Mouse (Mus musculus) heart, embryonic 12.5 days (tissue): ENCODE data around the gene Mtmr3. TPM values are rescaled to one million over a fixed set of nuclear protein-coding genes. Genes with fewer than 3 reads are reported as not detected.

Experiments used
- ATAC-seq: fragments of 200-750 bp; cut with Nextera tagmentation; 2 replicates; pipeline ENCODE4 v1.8.0; 2017; ENCODE audit warnings: moderate TSS enrichment, moderate library complexity; ENCODE audit not compliant: insufficient number of reproducible peaks, low FRiP score
- H3K27ac ChIP-seq: fragments of 300-500 bp; sonication (generic); 2 replicates; pipeline ENCODE4 v1.5.1; 2016; ENCODE audit warnings: mild to moderate bottlenecking, moderate library complexity; ENCODE audit not compliant: poor library complexity, severe bottlenecking
- H3K27me3 ChIP-seq: fragments of 300-500 bp; sonication (generic); replicated peaks from 2 replicates; pipeline ENCODE4 v1.6.1; 2016; ENCODE audit warnings: mild to moderate bottlenecking, moderate library complexity
- H3K36me3 ChIP-seq: fragments of 300-500 bp; sonication (generic); 2 replicates; pipeline ENCODE4 v1.6.1; 2016; ENCODE audit warnings: mild to moderate bottlenecking, moderate library complexity
- H3K4me1 ChIP-seq: fragments of 300-500 bp; sonication (generic); replicated peaks from 2 replicates; pipeline ENCODE4 v1.6.1; 2016; ENCODE audit warnings: mild to moderate bottlenecking
- H3K4me2 ChIP-seq: fragments of 300-500 bp; sonication (generic); 2 replicates; pipeline ENCODE4 v1.6.1; 2016; ENCODE audit warnings: mild to moderate bottlenecking, moderate library complexity
- H3K4me3 ChIP-seq: fragments of 300-500 bp; sonication (generic); 2 replicates; pipeline ENCODE4 v1.5.1; 2016; ENCODE audit warnings: mild to moderate bottlenecking
- H3K9ac ChIP-seq: fragments of 300-500 bp; sonication (generic); 2 replicates; pipeline ENCODE4 v1.6.1; 2016; ENCODE audit warnings: mild to moderate bottlenecking, moderate library complexity
- H3K9me3 ChIP-seq: fragments of 300-500 bp; sonication (generic); replicated peaks from 2 replicates; pipeline ENCODE4 v1.6.1; 2016; ENCODE audit warnings: mild to moderate bottlenecking, moderate library complexity
- WGBS: fragments of 180-500 bp; shearing (Covaris S2); methylation state at CpG from one replicate; pipeline ENCODE4 v1.1.7; 2016; 5-methylcytosine and 5-hydroxymethylcytosine counted together
- polyA plus RNA-seq: library from polyadenylated mRNA; unstranded; fragments of >200 nt; fragmentation: Nextera tagmentation; extraction: Ambion mirVana; gene quantifications from 2 replicates; pipeline ENCODE4 v1.2.1, GENCODE M21; 2016

The Mtmr3 gene
- polyA plus RNA-seq, 1 experiment from 2014 or later: 33.9 TPM

DNA sequence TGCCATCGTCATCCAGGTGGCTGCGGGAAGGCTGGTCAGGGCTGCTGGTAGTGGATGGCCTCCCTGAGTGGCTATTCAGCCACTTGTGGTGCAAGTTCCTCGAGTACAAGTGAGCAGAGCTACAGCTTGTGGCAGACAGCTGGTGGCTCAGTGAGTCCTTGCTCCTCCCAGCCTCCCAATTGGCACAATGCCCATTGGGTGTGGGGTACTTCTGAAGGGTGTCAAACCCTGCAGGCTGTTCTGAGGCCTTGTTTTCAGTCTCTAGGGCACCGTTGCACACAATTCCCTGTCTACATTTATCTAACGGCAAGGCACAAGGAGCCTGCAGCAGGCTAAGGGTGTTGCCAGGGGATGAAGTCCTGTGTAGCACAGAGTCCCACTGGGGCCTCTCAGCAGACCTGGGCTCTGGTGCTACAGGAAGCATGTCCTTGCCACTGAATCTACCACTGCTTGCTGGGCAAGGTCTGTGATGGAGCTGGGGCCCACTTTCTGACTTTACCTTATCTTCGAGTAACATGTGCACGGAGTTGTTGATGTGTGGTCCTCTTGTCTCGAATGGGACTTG, 107.2 kb downstream of the Mtmr3 start:
- Histone ChIP-seq H3K4me2 (no peak overlapping the region), H3K4me1 (peaks cover 13% of the 10 kb centered on the region), H3K9ac (no peak overlapping the region), H3K27me3 (no peaks in the 10 kb centered on the region), H3K4me3 (no peak overlapping the region), H3K36me3 (peaks cover 96% of the 10 kb centered on the region), H3K9me3 (no peaks in the 10 kb centered on the region), H3K27ac (0 out of 2 replicates have a peak overlapping the region, but pooled peaks have one; percentile 25)
- peak; percentile 64 for ATAC-seq
- 57% methylated on average over 8 of the region's 8 CpGs for WGBS

DNA sequence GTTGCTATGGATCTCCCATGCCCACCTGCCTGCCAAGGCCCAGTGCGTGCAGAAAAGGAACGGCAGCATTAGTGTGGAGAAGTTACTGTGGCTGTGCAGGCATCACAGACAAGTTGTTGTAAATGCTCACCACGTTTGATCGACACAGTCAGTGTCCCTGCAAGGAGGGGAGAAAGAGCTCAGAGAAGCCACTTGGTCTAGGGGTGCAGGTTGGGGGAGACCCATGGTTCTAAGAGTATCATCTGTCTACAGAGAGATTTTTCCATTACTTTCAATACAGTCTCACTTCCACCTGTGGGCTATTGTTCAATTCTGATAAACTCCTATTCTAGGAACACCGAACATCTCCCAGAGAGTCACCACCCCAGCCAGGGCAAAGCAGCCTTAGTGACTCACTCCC, 110.1 kb downstream of the Mtmr3 start:
- no peak overlapping the region for H3K4me3 ChIP-seq
- no peak overlapping the region for H3K4me2 ChIP-seq
- no peaks in the 10 kb centered on the region for H3K27me3 ChIP-seq
- no peak for ATAC-seq
- peaks cover 13% of the 10 kb centered on the region for H3K4me1 ChIP-seq
- no peak overlapping the region for H3K27ac ChIP-seq
- H3K9ac ChIP-seq: no peak overlapping the region
- H3K36me3 ChIP-seq: peaks cover 96% of the 10 kb centered on the region
- 93% methylated on average over 5 of the region's 5 CpGs for WGBS
- H3K9me3 ChIP-seq: no peaks in the 10 kb centered on the region

DNA sequence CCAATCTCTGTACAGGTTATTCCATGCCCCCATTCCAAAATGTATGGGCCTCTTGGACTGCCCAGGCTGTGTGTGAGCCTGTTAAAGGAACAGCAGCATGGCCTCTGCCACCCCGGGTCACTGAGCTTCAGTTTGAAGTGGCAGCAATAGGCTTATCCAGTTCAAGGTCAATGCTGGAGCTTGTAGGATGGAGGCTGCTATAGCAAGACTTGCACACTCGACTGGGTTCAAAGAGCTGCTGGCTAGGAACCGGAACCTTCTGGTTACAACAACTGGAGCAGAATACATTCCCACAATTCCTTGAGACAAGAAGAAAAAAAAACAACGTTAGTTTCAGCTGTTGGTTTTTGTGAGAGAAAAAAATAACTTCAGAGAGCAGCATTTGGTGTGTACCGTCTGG, 112.0 kb downstream of the Mtmr3 start:
- ATAC-seq: no peak
- Histone ChIP-seq H3K9ac (no peak overlapping the region), H3K36me3 (peaks cover 86% of the 10 kb centered on the region), H3K9me3 (no peaks in the 10 kb centered on the region), H3K4me1 (peaks cover 5% of the 10 kb centered on the region), H3K4me3 (no peak overlapping the region), H3K4me2 (no peak overlapping the region), H3K27ac (no peak overlapping the region), H3K27me3 (no peaks in the 10 kb centered on the region)
- WGBS: 85% methylated on average over 5 of the region's 5 CpGs

DNA sequence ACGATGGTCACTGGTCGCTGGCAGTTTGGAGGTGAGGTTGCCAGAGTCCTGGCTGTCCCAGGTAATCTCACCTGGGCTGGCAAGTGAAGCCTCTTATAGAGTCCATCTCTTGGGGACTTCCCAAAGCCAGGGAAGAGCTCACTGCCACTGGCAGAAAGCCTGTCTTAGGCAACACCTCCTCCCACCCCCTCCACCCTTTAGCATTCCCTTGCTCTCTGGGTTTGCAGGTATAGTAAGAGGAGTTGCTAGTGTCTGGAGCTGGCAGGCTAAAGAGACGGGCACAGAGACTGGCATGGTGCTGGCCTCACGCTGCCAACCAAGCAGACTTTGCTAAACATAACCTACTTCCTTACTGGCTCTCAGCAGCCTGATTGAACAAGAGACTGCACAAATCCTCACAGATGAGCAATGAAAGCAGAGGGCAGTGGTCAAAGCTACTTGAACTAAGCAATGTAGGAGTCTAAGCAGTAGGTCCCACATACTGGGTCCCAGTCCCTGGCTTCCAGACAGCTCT, 118.4 kb downstream of the Mtmr3 start:
- Histone ChIP-seq H3K9ac (no peak overlapping the region), H3K4me1 (no peaks in the 10 kb centered on the region), H3K4me2 (no peak overlapping the region), H3K4me3 (no peak overlapping the region), H3K27me3 (no peaks in the 10 kb centered on the region), H3K9me3 (no peaks in the 10 kb centered on the region), H3K27ac (no peak overlapping the region), H3K36me3 (peaks cover 24% of the 10 kb centered on the region)
- 87% methylated on average over 4 of the region's 4 CpGs for WGBS
- no peak for ATAC-seq

DNA sequence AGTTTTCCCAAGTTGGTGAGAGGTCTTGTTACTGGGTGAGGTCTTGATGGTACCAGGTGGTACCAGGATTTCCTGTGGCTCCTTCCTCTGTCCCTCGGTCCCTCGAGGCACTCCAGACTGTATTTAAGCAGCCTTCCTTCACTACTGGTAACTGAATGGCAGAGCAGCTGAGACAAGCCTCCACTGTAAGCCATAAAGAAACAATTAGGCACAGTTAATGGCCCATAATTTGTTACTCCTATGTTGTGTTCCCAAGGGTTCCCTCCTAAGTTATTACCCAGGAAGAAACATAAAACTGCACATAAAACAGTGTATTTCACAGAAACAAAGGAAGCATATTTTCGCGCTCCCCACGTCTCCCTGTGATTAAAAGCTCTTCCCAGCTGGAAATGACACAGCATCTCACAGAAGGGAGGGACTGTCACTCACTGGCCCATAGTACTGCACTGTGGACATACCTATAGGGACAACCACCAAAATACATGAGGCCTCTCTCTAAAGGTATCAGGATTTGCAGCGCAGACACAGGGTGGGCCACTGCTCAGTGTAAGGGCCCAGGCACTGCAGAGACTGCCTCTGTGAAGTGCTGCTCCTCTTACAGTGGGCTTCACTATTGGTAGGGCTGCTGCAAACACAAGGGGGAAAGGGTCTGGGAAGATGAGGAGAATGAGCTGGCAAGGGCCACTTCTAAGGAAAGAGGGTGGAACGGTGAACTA, 122.0 kb downstream of the Mtmr3 start:
- H3K4me3 ChIP-seq: no peak overlapping the region
- H3K27me3 ChIP-seq: no peaks in the 10 kb centered on the region
- H3K9ac ChIP-seq: no peak overlapping the region
- no peaks in the 10 kb centered on the region for H3K9me3 ChIP-seq
- H3K36me3 ChIP-seq: no peaks in the 10 kb centered on the region
- H3K4me1 ChIP-seq: no peaks in the 10 kb centered on the region
- peak; percentile 46; the same call in 1 of the 2 replicates for ATAC-seq
- WGBS: 80% methylated on average over 7 of the region's 7 CpGs
- H3K4me2 ChIP-seq: no peak overlapping the region
- no peak overlapping the region for H3K27ac ChIP-seq

DNA sequence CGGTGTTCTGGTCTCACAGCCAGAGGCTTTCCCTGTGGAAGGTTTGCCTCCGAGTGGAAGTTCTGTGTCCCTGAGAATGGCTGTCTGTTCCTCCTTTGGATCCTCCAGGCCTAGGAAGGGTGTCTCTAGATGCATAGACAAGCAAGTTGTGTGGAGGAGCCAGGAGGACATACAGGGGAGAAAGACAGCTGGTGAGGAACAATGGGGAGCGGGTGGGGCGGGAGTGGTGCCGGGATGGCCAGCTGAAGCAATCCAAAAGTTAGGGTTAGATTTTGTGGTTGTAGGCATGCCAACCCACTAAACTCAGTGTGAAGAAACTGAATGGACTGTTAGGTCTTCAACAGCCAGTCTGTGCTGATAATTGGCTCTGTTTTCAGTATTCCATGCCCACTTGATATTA, 122.9 kb downstream of the Mtmr3 start:
- no peak overlapping the region for H3K9ac ChIP-seq
- H3K4me2 ChIP-seq: no peak overlapping the region
- ATAC-seq: no peak
- no peaks in the 10 kb centered on the region for H3K27me3 ChIP-seq
- H3K9me3 ChIP-seq: no peaks in the 10 kb centered on the region
- no peaks in the 10 kb centered on the region for H3K4me1 ChIP-seq
- WGBS: 80% methylated on average over 5 of the region's 5 CpGs
- no peak overlapping the region for H3K27ac ChIP-seq
- H3K36me3 ChIP-seq: no peaks in the 10 kb centered on the region
- H3K4me3 ChIP-seq: no peak overlapping the region

DNA sequence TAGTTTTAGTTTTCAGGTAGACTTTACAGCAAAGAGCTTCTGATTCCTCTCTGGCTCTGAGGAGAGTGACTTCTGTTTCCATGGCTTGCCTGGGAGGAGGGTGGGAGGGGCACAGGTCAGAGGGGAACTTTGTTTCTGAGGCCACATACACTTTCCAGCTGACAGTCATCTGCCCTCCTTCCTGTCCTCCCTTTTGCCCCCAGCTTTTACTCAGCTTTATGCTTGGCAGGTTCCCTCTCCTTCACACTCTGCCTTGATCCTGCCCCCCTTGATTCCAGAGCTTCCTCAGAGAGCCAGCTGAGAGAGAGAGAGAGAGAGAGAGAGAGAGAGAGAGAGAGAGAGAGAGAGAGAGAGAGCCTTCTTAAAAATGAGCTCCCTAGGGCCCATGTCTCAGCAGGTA, 123.4 kb downstream of the Mtmr3 start:
- no peaks in the 10 kb centered on the region for H3K4me1 ChIP-seq
- no peak for ATAC-seq

DNA sequence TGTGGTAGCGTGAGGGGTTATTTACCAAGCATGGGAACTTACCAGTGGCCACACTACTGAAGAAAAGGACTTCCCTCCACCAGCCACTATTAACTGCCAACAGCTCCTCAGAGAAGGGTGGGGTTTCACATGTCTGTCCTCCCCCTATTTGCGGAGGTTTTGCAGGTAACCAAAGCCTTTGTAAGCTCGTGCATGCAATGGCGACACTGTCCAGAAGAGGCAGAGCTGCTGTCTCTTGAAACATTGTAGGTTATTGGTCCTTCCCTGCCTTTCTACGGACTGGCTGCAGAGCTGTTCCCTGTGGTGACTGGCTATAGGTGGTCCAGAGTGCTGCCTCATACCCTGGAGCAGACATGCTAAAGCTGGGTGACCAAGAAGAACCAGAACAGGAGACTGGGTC, 125.6 kb downstream of the Mtmr3 start:
- Histone ChIP-seq H3K9ac (no peak overlapping the region), H3K4me2 (no peak overlapping the region), H3K4me3 (no peak overlapping the region), H3K4me1 (no peaks in the 10 kb centered on the region), H3K27ac (no peak overlapping the region), H3K36me3 (no peaks in the 10 kb centered on the region), H3K9me3 (no peaks in the 10 kb centered on the region), H3K27me3 (no peaks in the 10 kb centered on the region)
- ATAC-seq: no peak
- WGBS: 57% methylated on average over 5 of the region's 5 CpGs

More for the DNA sequence above, 123.4 kb downstream of the Mtmr3 start:
- H3K4me2 ChIP-seq: no peak overlapping the region
- no peak overlapping the region for H3K9ac ChIP-seq
- H3K27me3 ChIP-seq: no peaks in the 10 kb centered on the region
- no peak overlapping the region for H3K27ac ChIP-seq
- no peaks in the 10 kb centered on the region for H3K9me3 ChIP-seq
- H3K4me3 ChIP-seq: no peak overlapping the region
- H3K36me3 ChIP-seq: no peaks in the 10 kb centered on the region

DNA sequence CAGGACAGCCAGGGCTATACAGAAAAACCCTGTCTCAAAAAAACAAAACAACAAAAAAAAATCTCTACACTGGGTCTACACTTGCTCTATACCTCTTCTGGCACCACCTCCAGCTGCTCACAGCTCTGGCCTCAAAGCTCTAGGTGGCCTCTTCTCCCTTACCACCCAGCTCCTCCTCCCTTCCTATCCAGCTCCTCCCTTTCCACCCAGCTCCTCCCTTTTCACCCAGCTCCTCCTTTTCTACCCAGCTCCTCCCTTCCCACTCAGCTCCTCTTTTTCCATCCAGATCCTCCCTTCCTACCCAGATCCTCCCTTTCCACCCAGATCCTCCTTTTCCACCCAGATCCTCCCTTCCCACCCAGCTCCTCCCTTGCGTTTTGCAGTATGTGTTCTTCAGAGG, 127.2 kb downstream of the Mtmr3 start:
- H3K27ac ChIP-seq: no peak overlapping the region
- no peaks in the 10 kb centered on the region for H3K9me3 ChIP-seq
- no peaks in the 10 kb centered on the region for H3K27me3 ChIP-seq
- no peak overlapping the region for H3K4me2 ChIP-seq
- 97% methylated on average over 1 of the region's 1 CpGs for WGBS
- no peaks in the 10 kb centered on the region for H3K36me3 ChIP-seq
- no peak for ATAC-seq
- H3K4me1 ChIP-seq: no peaks in the 10 kb centered on the region
- no peak overlapping the region for H3K4me3 ChIP-seq
- H3K9ac ChIP-seq: no peak overlapping the region

DNA sequence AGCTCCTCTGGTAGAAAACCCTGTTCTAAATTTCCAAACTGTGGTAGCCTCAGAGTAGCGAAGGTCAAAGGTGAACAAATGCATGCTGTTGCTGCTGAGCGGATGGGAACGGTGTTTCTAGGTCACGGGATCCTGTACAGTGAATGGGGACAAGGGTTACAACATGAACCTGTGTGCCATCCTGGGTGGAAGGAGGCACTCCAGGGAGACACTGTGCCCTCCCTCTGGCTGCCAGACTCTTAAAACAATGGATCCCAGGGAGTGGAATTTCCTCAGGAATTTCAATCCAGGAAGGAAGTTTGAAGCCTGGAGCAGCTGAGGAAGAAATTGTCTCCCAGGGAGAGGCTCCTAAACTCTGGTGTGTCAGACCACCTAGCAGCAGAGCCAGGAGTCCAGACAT, 128.5 kb downstream of the Mtmr3 start:
- no peak overlapping the region for H3K27ac ChIP-seq
- H3K4me3 ChIP-seq: no peak overlapping the region
- ATAC-seq: peak; percentile 36; the same call in 1 of the 2 replicates
- H3K9ac ChIP-seq: no peak overlapping the region
- no peaks in the 10 kb centered on the region for H3K27me3 ChIP-seq
- no peak overlapping the region for H3K4me2 ChIP-seq
- H3K4me1 ChIP-seq: no peaks in the 10 kb centered on the region
- no peaks in the 10 kb centered on the region for H3K36me3 ChIP-seq
- WGBS: 60% methylated on average over 4 of the region's 4 CpGs
- no peaks in the 10 kb centered on the region for H3K9me3 ChIP-seq

DNA sequence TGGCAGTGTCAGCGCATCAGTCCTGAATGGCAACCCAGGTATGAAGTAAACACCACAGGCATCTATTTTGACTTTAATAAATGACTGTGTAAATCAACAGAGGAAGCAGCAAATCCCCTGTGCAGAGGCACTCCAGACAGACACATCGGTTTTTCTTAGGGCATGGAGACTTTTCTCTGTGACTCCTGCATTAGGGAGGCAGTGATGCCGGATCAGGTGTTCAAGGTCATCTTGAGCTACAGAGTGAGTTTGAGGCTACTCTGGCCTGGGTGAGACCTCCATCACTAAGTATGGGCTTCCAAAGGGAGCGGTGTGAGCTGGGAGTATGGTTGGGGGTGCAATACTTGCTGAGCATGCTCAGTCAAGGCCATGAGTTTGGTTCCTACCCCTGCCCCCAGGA, 130.0 kb downstream of the Mtmr3 start:
- Histone ChIP-seq H3K27me3 (peaks cover 12% of the 10 kb centered on the region; the same call in 1 of the 2 replicates), H3K27ac (no peak overlapping the region), H3K36me3 (no peaks in the 10 kb centered on the region), H3K4me1 (no peaks in the 10 kb centered on the region), H3K4me3 (no peak overlapping the region), H3K4me2 (no peak overlapping the region), H3K9me3 (no peaks in the 10 kb centered on the region), H3K9ac (no peak overlapping the region)
- no peak for ATAC-seq
- WGBS: 84% methylated on average over 4 of the region's 4 CpGs
